Mouse (Mus musculus): ENCODE measurements around the gene Arfip1. TPM values are rescaled to one million over a fixed set of nuclear protein-coding genes. Genes with fewer than 3 reads are reported as not detected.

The Arfip1 gene
- polyA plus RNA-seq, 1 experiment from 2014 or later = 55.3 TPM

DNA sequence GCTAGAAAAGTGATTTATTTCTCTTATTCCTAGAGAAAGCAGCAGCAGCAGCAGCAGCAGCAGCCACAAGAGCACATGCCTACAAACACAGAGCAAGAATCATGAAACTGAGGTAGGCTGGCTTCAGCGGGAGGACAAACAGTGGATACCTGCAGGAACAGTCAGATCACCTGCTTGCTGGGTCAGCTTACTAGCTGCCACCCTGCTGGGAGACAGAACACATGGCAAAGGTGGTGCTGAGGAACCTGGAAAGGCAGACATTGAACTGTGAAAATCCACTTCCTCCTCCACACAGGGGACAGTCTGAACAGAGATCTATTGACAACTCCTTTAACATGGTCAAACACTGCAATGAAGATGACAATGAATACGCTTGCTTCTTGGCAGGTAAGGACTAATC is 53.4 kb downstream of the Arfip1 start:
- Histone ChIP-seq H3K9me3 (ENCODE audit: control insufficient read depth, low read length) (no peaks in the 10 kb centered on the region), H3K4me3 (ENCODE audit: low read depth, low read length) (no peak overlapping the region), H3K27ac (replicated peaks; ENCODE audit: low read depth, low read length) (no peak overlapping the region), H3K4me2 (ENCODE audit: low read depth, low read length) (no peak overlapping the region), H3K27me3 (replicated peaks; ENCODE audit: control insufficient read depth, insufficient read depth, low read length) (no peaks in the 10 kb centered on the region), H3K36me3 (ENCODE audit: control insufficient read depth, insufficient read depth, low read length) (peaks cover 12% of the 10 kb centered on the region), H3K4me1 (ENCODE audit: control insufficient read depth, insufficient read depth, low read length) (no peaks in the 10 kb centered on the region), H3K9ac (ENCODE audit: low read depth, low read length) (no peak overlapping the region)
- DNase-seq (ENCODE audit: low spot score) (no peak), ATAC-seq (ENCODE audit: low read depth) (no peak)
- WGBS = 65% methylated on average over 2 of the region's 2 CpGs

GRCm38 (mm10) chr3:84524952-84525351 is 57.5 kb downstream of the Arfip1 start:
- ATAC-seq (ENCODE audit: low read depth) (no peak), DNase-seq (ENCODE audit: low spot score) (no peak)
- Histone ChIP-seq H3K36me3 (ENCODE audit: control insufficient read depth, insufficient read depth, low read length) (peaks cover 8% of the 10 kb centered on the region), H3K9me3 (ENCODE audit: control insufficient read depth, low read length) (no peaks in the 10 kb centered on the region), H3K4me2 (ENCODE audit: low read depth, low read length) (no peak overlapping the region), H3K4me1 (ENCODE audit: control insufficient read depth, insufficient read depth, low read length) (no peaks in the 10 kb centered on the region), H3K27ac (replicated peaks; ENCODE audit: low read depth, low read length) (no peak overlapping the region), H3K4me3 (ENCODE audit: low read depth, low read length) (no peak overlapping the region), H3K27me3 (replicated peaks; ENCODE audit: control insufficient read depth, insufficient read depth, low read length) (no peaks in the 10 kb centered on the region), H3K9ac (ENCODE audit: low read depth, low read length) (no peak overlapping the region)
- 92% methylated on average over 1 of the region's 1 CpGs for whole genome bisulfite sequencing

DNA sequence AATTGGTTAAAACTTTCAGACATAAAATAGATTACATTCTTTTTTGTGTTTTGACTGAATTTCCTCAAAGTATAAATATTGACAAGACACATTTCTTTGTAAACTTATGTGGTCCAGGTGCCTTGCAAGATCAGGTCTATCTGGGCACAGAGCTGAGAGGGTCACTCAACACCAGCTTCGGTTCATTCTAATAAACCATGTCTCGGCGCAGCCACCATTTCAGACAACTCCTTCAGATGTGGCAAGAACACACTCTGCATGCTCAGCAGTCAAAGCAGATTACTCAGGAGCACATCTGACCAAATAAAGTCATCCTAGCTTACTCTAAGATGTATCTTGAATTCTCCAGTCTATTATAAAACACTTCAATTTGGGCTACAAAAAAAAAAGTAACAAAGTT is 66.3 kb downstream of the Arfip1 start:
- Histone ChIP-seq H3K9me3 (ENCODE audit: control insufficient read depth, low read length) (no peaks in the 10 kb centered on the region), H3K36me3 (ENCODE audit: control insufficient read depth, insufficient read depth, low read length) (peaks cover 25% of the 10 kb centered on the region; the same call in 1 of the 2 replicates), H3K4me1 (ENCODE audit: control insufficient read depth, insufficient read depth, low read length) (no peaks in the 10 kb centered on the region), H3K27ac (replicated peaks; ENCODE audit: low read depth, low read length) (no peak overlapping the region), H3K4me3 (ENCODE audit: low read depth, low read length) (no peak overlapping the region), H3K27me3 (replicated peaks; ENCODE audit: control insufficient read depth, insufficient read depth, low read length) (no peaks in the 10 kb centered on the region), H3K9ac (ENCODE audit: low read depth, low read length) (no peak overlapping the region), H3K4me2 (ENCODE audit: low read depth, low read length) (no peak overlapping the region)
- DNase-seq (ENCODE audit: low spot score) (no peak), ATAC-seq (ENCODE audit: low read depth) (no peak)
- 92% methylated on average over 3 of the region's 3 CpGs for WGBS

DNA sequence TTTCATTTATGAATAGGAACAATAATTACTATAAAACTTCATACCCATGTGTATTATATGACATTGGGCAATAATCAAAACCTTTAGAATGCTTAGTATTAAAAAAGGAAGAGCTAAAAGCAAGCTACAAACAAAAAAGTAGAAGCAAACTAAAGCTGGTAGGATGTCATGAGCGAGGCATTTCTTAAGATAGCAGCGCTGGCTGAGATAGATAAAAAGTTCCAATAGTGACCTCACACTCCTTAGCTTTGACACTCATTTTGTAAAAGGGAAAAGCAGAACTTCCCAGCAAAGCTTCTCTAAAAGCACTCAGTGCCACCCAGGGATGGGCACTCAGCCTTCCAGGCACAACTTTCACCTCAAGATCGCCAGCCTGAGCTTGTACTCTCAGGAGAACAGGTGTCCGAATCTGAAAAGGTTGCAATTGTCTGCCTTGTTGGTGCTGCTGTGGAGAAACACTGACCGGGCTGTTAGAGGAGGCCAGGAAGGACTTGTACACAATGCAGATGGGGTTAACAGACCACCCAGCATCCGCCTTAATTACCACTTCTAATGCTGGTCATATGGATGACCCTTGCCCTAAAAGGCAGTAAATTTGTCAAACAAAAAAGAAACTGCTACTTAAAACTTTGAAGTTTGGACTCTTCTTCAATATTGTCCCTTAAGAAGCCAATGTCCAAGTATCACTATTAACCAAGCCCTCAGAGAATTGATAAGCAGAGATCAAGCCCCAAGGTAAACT is 69.5 kb downstream of the Arfip1 start:
- no peak overlapping the region for H3K9ac ChIP-seq (ENCODE audit: low read depth, low read length)
- H3K4me1 ChIP-seq (ENCODE audit: control insufficient read depth, insufficient read depth, low read length) = no peaks in the 10 kb centered on the region
- H3K36me3 ChIP-seq (ENCODE audit: control insufficient read depth, insufficient read depth, low read length) = peaks cover 18% of the 10 kb centered on the region; the same call in 1 of the 2 replicates
- H3K27me3 ChIP-seq (replicated peaks; ENCODE audit: control insufficient read depth, insufficient read depth, low read length) = no peaks in the 10 kb centered on the region
- H3K9me3 ChIP-seq (ENCODE audit: control insufficient read depth, low read length) = no peaks in the 10 kb centered on the region
- H3K4me3 ChIP-seq (ENCODE audit: low read depth, low read length) = no peak overlapping the region
- H3K27ac ChIP-seq (replicated peaks; ENCODE audit: low read depth, low read length) = no peak overlapping the region
- 68% methylated on average over 6 of the region's 6 CpGs for WGBS
- DNase-seq (ENCODE audit: low spot score) = no peak
- ATAC-seq (ENCODE audit: low read depth) = no peak
- H3K4me2 ChIP-seq (ENCODE audit: low read depth, low read length) = no peak overlapping the region

- H3K27ac ChIP-seq (replicated peaks; ENCODE audit: low read depth, low read length) = no peak overlapping the region
- H3K4me1 ChIP-seq (ENCODE audit: control insufficient read depth, insufficient read depth, low read length) = peaks cover 4% of the 10 kb centered on the region
- 91% methylated on average over 4 of the region's 4 CpGs for WGBS
- ATAC-seq (ENCODE audit: low read depth) = no peak
- H3K36me3 ChIP-seq (ENCODE audit: control insufficient read depth, insufficient read depth, low read length) = 0 out of 2 replicates have a peak, but pooled peaks cover 11% of the 10 kb centered on the region
- H3K9ac ChIP-seq (ENCODE audit: low read depth, low read length) = no peak overlapping the region
- no peaks in the 10 kb centered on the region for H3K9me3 ChIP-seq (ENCODE audit: control insufficient read depth, low read length)
- DNase-seq (ENCODE audit: low spot score) = no peak
- H3K27me3 ChIP-seq (replicated peaks; ENCODE audit: control insufficient read depth, insufficient read depth, low read length) = no peaks in the 10 kb centered on the region
- H3K4me2 ChIP-seq (ENCODE audit: low read depth, low read length) = no peak overlapping the region
- no peak overlapping the region for H3K4me3 ChIP-seq (ENCODE audit: low read depth, low read length)
These were observed 77.2 kb downstream of the Arfip1 start for GRCm38 (mm10) chr3:84505193-84505592.

DNA sequence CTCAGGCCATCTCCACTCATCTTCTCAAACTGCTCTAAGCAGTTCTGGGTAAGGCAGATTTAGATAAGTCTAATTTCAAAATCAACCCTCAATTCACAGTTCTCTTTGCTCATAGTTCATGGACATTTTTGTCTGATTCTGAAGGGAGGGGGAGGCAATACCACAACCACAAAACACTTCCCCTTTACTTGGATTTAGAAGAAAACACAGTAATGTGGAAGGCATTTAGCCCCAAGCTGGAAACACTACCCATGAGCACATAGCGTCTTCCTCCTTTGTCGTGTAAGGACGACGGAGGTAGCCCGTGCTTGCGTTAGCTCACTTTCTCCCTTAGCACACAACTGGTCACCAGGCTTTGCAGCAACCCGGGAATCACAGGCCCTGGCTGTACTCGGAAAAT is 78.1 kb downstream of the Arfip1 start:
- no peak for ATAC-seq (ENCODE audit: low read depth)
- no peak overlapping the region for H3K4me3 ChIP-seq (ENCODE audit: low read depth, low read length)
- no peaks in the 10 kb centered on the region for H3K27me3 ChIP-seq (replicated peaks; ENCODE audit: control insufficient read depth, insufficient read depth, low read length)
- peaks cover 5% of the 10 kb centered on the region for H3K4me1 ChIP-seq (ENCODE audit: control insufficient read depth, insufficient read depth, low read length)
- 85% methylated on average over 8 of the region's 8 CpGs for WGBS
- H3K9ac ChIP-seq (ENCODE audit: low read depth, low read length) = no peak overlapping the region
- DNase-seq (ENCODE audit: low spot score) = no peak
- H3K27ac ChIP-seq (replicated peaks; ENCODE audit: low read depth, low read length) = no peak overlapping the region
- 0 out of 2 replicates have a peak, but pooled peaks cover 10% of the 10 kb centered on the region for H3K36me3 ChIP-seq (ENCODE audit: control insufficient read depth, insufficient read depth, low read length)
- H3K4me2 ChIP-seq (ENCODE audit: low read depth, low read length) = no peak overlapping the region
- H3K9me3 ChIP-seq (ENCODE audit: control insufficient read depth, low read length) = no peaks in the 10 kb centered on the region

- no peak overlapping the region for H3K4me2 ChIP-seq (ENCODE audit: low read depth, low read length)
- DNase-seq (ENCODE audit: low spot score) (no peak), ATAC-seq (ENCODE audit: low read depth) (no peak)
- no peak overlapping the region for H3K27ac ChIP-seq (replicated peaks; ENCODE audit: low read depth, low read length)
- no peak overlapping the region for H3K4me3 ChIP-seq (ENCODE audit: low read depth, low read length)
- no peaks in the 10 kb centered on the region for H3K9me3 ChIP-seq (ENCODE audit: control insufficient read depth, low read length)
- peaks cover 5% of the 10 kb centered on the region for H3K4me1 ChIP-seq (ENCODE audit: control insufficient read depth, insufficient read depth, low read length)
- no peak overlapping the region for H3K9ac ChIP-seq (ENCODE audit: low read depth, low read length)
- H3K27me3 ChIP-seq (replicated peaks; ENCODE audit: control insufficient read depth, insufficient read depth, low read length) = no peaks in the 10 kb centered on the region
- 61% methylated on average over 2 of the region's 2 CpGs for WGBS
- H3K36me3 ChIP-seq (ENCODE audit: control insufficient read depth, insufficient read depth, low read length) = peaks cover 10% of the 10 kb centered on the region; the same call in 1 of the 2 replicates
These were observed 80.3 kb downstream of the Arfip1 start for GRCm38 (mm10) chr3:84502101-84502500.

GRCm38 (mm10) chr3:84500491-84500890 is 81.9 kb downstream of the Arfip1 start:
- Histone ChIP-seq H3K36me3 (ENCODE audit: control insufficient read depth, insufficient read depth, low read length) (peaks cover 10% of the 10 kb centered on the region; the same call in 1 of the 2 replicates), H3K4me2 (ENCODE audit: low read depth, low read length) (no peak overlapping the region), H3K4me1 (ENCODE audit: control insufficient read depth, insufficient read depth, low read length) (peaks cover 5% of the 10 kb centered on the region), H3K9me3 (ENCODE audit: control insufficient read depth, low read length) (no peaks in the 10 kb centered on the region), H3K4me3 (ENCODE audit: low read depth, low read length) (no peak overlapping the region), H3K9ac (ENCODE audit: low read depth, low read length) (no peak overlapping the region), H3K27ac (replicated peaks; ENCODE audit: low read depth, low read length) (no peak overlapping the region), H3K27me3 (replicated peaks; ENCODE audit: control insufficient read depth, insufficient read depth, low read length) (no peaks in the 10 kb centered on the region)
- 59% methylated on average over 10 of the region's 10 CpGs for WGBS
- DNase-seq (ENCODE audit: low spot score) (no peak), ATAC-seq (ENCODE audit: low read depth) (no peak)

- DNase-seq (ENCODE audit: low spot score) (no peak), ATAC-seq (ENCODE audit: low read depth) (no peak)
- H3K4me1 ChIP-seq (ENCODE audit: control insufficient read depth, insufficient read depth, low read length) = peaks cover 5% of the 10 kb centered on the region
- H3K27ac ChIP-seq (replicated peaks; ENCODE audit: low read depth, low read length) = no peak overlapping the region
- H3K4me3 ChIP-seq (ENCODE audit: low read depth, low read length) = no peak overlapping the region
- H3K36me3 ChIP-seq (ENCODE audit: control insufficient read depth, insufficient read depth, low read length) = peaks cover 5% of the 10 kb centered on the region; the same call in 1 of the 2 replicates
- 75% methylated on average over 11 of the region's 11 CpGs for WGBS
- H3K4me2 ChIP-seq (ENCODE audit: low read depth, low read length) = no peak overlapping the region
- H3K9ac ChIP-seq (ENCODE audit: low read depth, low read length) = no peak overlapping the region
- H3K27me3 ChIP-seq (replicated peaks; ENCODE audit: control insufficient read depth, insufficient read depth, low read length) = no peaks in the 10 kb centered on the region
- no peaks in the 10 kb centered on the region for H3K9me3 ChIP-seq (ENCODE audit: control insufficient read depth, low read length)
These were observed 84.7 kb downstream of the Arfip1 start for GRCm38 (mm10) chr3:84497718-84498117.
